Mouse (Mus musculus) heart, postnatal 0 days (tissue): Measurements from ENCODE around the gene Map2k3. TPM values are rescaled to one million over a fixed set of nuclear protein-coding genes. Genes with fewer than 3 reads are reported as not detected.

Source experiments
- ATAC-seq: fragments of 200-750 bp; cut with Nextera tagmentation; 2 replicates; pipeline ENCODE4 v1.8.0; 2017; ENCODE audit warnings: low read depth, moderate number of reproducible peaks, moderate library complexity; ENCODE audit not compliant: insufficient read depth
- DNase-seq: peaks from one replicate; pipeline ENCODE4 v3.0.0-alpha.2; 2016; ENCODE audit warnings: low spot score
- H3K27ac ChIP-seq: fragments of 300-500 bp; sonication (generic); 2 replicates; pipeline ENCODE4 v1.5.1; 2014; ENCODE audit warnings: low read depth, mild to moderate bottlenecking
- H3K27me3 ChIP-seq: fragments of 300-500 bp; sonication (generic); 2 replicates; pipeline ENCODE4 v1.6.1; 2014; ENCODE audit warnings: low read length, mixed read lengths; ENCODE audit not compliant: control insufficient read depth, insufficient read depth
- H3K36me3 ChIP-seq: fragments of 300-500 bp; sonication (generic); replicated peaks from 2 replicates; pipeline ENCODE4 v1.6.1; 2014; ENCODE audit warnings: low read length, mixed read lengths; ENCODE audit not compliant: control insufficient read depth, insufficient read depth
- H3K4me1 ChIP-seq: fragments of 300-500 bp; sonication (generic); 2 replicates; pipeline ENCODE4 v1.6.1; 2014; ENCODE audit warnings: antibody characterized with exemption; ENCODE audit not compliant: control insufficient read depth, insufficient read depth
- H3K4me2 ChIP-seq: fragments of 300-500 bp; sonication (generic); 2 replicates; pipeline ENCODE4 v1.6.1; 2014; ENCODE audit warnings: low read depth, mild to moderate bottlenecking, low read length, moderate library complexity
- H3K4me3 ChIP-seq: fragments of 300-500 bp; sonication (generic); 2 replicates; pipeline ENCODE4 v1.5.1; 2014; ENCODE audit warnings: low read depth, low read length
- H3K9ac ChIP-seq: fragments of 300-500 bp; sonication (generic); replicated peaks from 2 replicates; pipeline ENCODE4 v1.6.1; 2014; ENCODE audit warnings: low read depth, low read length, mixed read lengths
- H3K9me3 ChIP-seq: fragments of 300-500 bp; sonication (generic); replicated peaks from 2 replicates; pipeline ENCODE4 v1.6.1; 2016; ENCODE audit warnings: low read length; ENCODE audit not compliant: control insufficient read depth
- CTCF ChIP-seq: IDR thresholded peaks from 2 replicates; pipeline ENCODE4 v1.5.1; 2016; ENCODE audit warnings: antibody characterized with exemption, control low read depth, low read depth
- EP300 ChIP-seq: IDR thresholded peaks from 2 replicates; pipeline ENCODE4 v1.6.1; 2016; ENCODE audit warnings: antibody characterized with exemption, low read depth
- WGBS: fragments of 180-500 bp; shearing (Covaris S2); extraction: QIAGEN DNeasy Blood & Tissue Kit; methylation state at CpG from one replicate; pipeline ENCODE4 v1.1.7; 2014; 5-methylcytosine and 5-hydroxymethylcytosine counted together
- polyA plus RNA-seq: library from polyadenylated mRNA; unstranded; fragments of >200 nt; fragmentation: Nextera tagmentation; extraction: Ambion mirVana; gene quantifications from 2 replicates; pipeline ENCODE4 v1.2.1, GENCODE M21; 2015
- total RNA-seq: library from RNA; depleted of rRNA; stranded (reverse); fragments of >200 nt; gene quantifications from 2 replicates; pipeline ENCODE4 v1.2.3, GENCODE M21; 2014; ENCODE audit warnings: low replicate concordance; rRNA removed

Gene Map2k3
- total and polyA plus RNA-seq, 2 experiments from 2014 or later, result 32.6 to 48.6 TPM

- H3K9ac ChIP-seq, result no peak overlapping the region
- H3K9me3 ChIP-seq, result peaks cover 7% of the 10 kb centered on the region; the same call in 1 of the 2 replicates
- ATAC-seq, result no peak
- TF ChIP-seq EP300 (no peak), CTCF (no peak)
- H3K4me3 ChIP-seq, result no peak overlapping the region
- no peaks in the 10 kb centered on the region for H3K4me1 ChIP-seq
- H3K27ac ChIP-seq, result no peak overlapping the region
- H3K36me3 ChIP-seq, result no peaks in the 10 kb centered on the region
- no peaks in the 10 kb centered on the region for H3K27me3 ChIP-seq
- H3K4me2 ChIP-seq, result no peak overlapping the region
- no peak for DNase-seq
- WGBS, result 74% methylated on average over 3 of the region's 3 CpGs
These were observed 58.6 kb downstream of the Map2k3 start for GRCm38 (mm10) chr11:60990428-60990827.

Other genes with a start within 250 kb of the Map2k3 start
- gene Llgl1, start 232.3 kb upstream of the Map2k3 start, total RNA-seq, result 33.0 and 34.7 TPM in 2 replicates
- 13.5 and 13.9 TPM in 2 replicates for gene Llgl1, start 232.3 kb upstream of the Map2k3 start, polyA plus RNA-seq
- 82.2 and 123 TPM in 2 replicates for gene Flii, start 204.8 kb upstream of the Map2k3 start, total RNA-seq
- 52.6 and 55.3 TPM in 2 replicates for gene Flii, start 204.8 kb upstream of the Map2k3 start, polyA plus RNA-seq
- 26.5 and 27.4 TPM in 2 replicates for gene Mief2, start 203.6 kb upstream of the Map2k3 start, total RNA-seq
- gene Mief2, start 203.6 kb upstream of the Map2k3 start, polyA plus RNA-seq, result 19.5 and 20.4 TPM in 2 replicates
- 7.3 and 8.8 TPM in 2 replicates for gene Top3a, start 154.7 kb upstream of the Map2k3 start, total RNA-seq
- gene Top3a, start 154.7 kb upstream of the Map2k3 start, polyA plus RNA-seq, result 3.8 and 4.4 TPM in 2 replicates
- gene Smcr8, start 154.5 kb upstream of the Map2k3 start, total RNA-seq, result 7.6 and 8.2 TPM in 2 replicates
- gene Smcr8, start 154.5 kb upstream of the Map2k3 start, polyA plus RNA-seq, result 2.0 and 2.1 TPM in 2 replicates
- 34.6 and 77.7 TPM in 2 replicates for gene Shmt1, start 120.3 kb upstream of the Map2k3 start, total RNA-seq
- gene Shmt1, start 120.3 kb upstream of the Map2k3 start, polyA plus RNA-seq, result 25.2 and 26.7 TPM in 2 replicates
- 20.7 and 28.4 TPM in 2 replicates for gene Dhrs7b, start 101.4 kb upstream of the Map2k3 start, total RNA-seq
- 22.9 and 27.8 TPM in 2 replicates for gene Dhrs7b, start 101.4 kb upstream of the Map2k3 start, polyA plus RNA-seq
- gene Tmem11, start 52.8 kb upstream of the Map2k3 start, total RNA-seq, result 45.2 and 54.8 TPM in 2 replicates
- 56.2 and 58.6 TPM in 2 replicates for gene Tmem11, start 52.8 kb upstream of the Map2k3 start, polyA plus RNA-seq
- 25.2 and 32.1 TPM in 2 replicates for gene Natd1, start 17.3 kb upstream of the Map2k3 start, total RNA-seq
- gene Natd1, start 17.3 kb upstream of the Map2k3 start, polyA plus RNA-seq, result 11.2 and 13.1 TPM in 2 replicates
- gene Kcnj12, start 90.5 kb downstream of the Map2k3 start, total RNA-seq, result 38.9 and 69.3 TPM in 2 replicates
- gene Kcnj12, start 90.5 kb downstream of the Map2k3 start, polyA plus RNA-seq, result 9.5 and 10.8 TPM in 2 replicates
- gene Tnfrsf13b, start 194.7 kb downstream of the Map2k3 start, total RNA-seq, result 0.08 and 3.9 TPM in 2 replicates
- gene Tnfrsf13b, start 194.7 kb downstream of the Map2k3 start, polyA plus RNA-seq, result 1.0 and 1.5 TPM in 2 replicates
- 95.8 and 97.9 TPM in 2 replicates for gene Usp22, start 243.0 kb downstream of the Map2k3 start, total RNA-seq
- gene Usp22, start 243.0 kb downstream of the Map2k3 start, polyA plus RNA-seq, result 32.1 and 34.7 TPM in 2 replicates